Mouse (Mus musculus) hindbrain, embryonic 14.5 days (tissue): ENCODE measurements around the gene Hp. TPM values are rescaled to one million over a fixed set of nuclear protein-coding genes. Genes with fewer than 3 reads are reported as not detected.

Experiments
- ATAC-seq: fragments of 200-750 bp; cut with Nextera tagmentation; 2 replicates; pipeline ENCODE4 v1.8.0; 2017; ENCODE audit warnings: moderate number of reproducible peaks, mild to moderate bottlenecking, moderate TSS enrichment, moderate library complexity; ENCODE audit not compliant: low FRiP score
- DNase-seq: peaks from one replicate; pipeline ENCODE4 v3.0.0-alpha.2; 2015; ENCODE audit warnings: low spot score
- H3K27ac ChIP-seq: fragments of 300-500 bp; sonication (generic); 2 replicates; pipeline ENCODE4 v1.5.1; 2014; ENCODE audit warnings: mild to moderate bottlenecking, moderate library complexity
- H3K27me3 ChIP-seq: fragments of 300-500 bp; sonication (generic); 2 replicates; pipeline ENCODE4 v1.6.1; 2014; ENCODE audit warnings: mild to moderate bottlenecking, low read length, mixed read lengths; ENCODE audit not compliant: control insufficient read depth, insufficient read depth
- H3K36me3 ChIP-seq: fragments of 300-500 bp; sonication (generic); replicated peaks from 2 replicates; pipeline ENCODE4 v1.6.1; 2014; ENCODE audit not compliant: control insufficient read depth, insufficient read depth
- H3K4me1 ChIP-seq: fragments of 300-500 bp; sonication (generic); replicated peaks from 2 replicates; pipeline ENCODE4 v1.6.1; 2014; ENCODE audit warnings: antibody characterized with exemption, low read length, mixed read lengths; ENCODE audit not compliant: control insufficient read depth, insufficient read depth
- H3K4me2 ChIP-seq: fragments of 300-500 bp; sonication (generic); replicated peaks from 2 replicates; pipeline ENCODE4 v1.6.1; 2014; ENCODE audit warnings: mild to moderate bottlenecking, moderate library complexity
- H3K4me3 ChIP-seq: fragments of 300-500 bp; sonication (generic); replicated peaks from 2 replicates; pipeline ENCODE4 v1.5.1; 2014; ENCODE audit warnings: mild to moderate bottlenecking, low read length
- H3K9ac ChIP-seq: fragments of 300-500 bp; sonication (generic); 2 replicates; pipeline ENCODE4 v1.6.1; 2014
- H3K9me3 ChIP-seq: fragments of 300-500 bp; sonication (generic); 2 replicates; pipeline ENCODE4 v1.6.1; 2016; ENCODE audit warnings: low read length; ENCODE audit not compliant: control insufficient read depth
- WGBS: fragments of 180-500 bp; shearing (Covaris S2); extraction: QIAGEN DNeasy Blood & Tissue Kit; methylation state at CpG from one replicate; pipeline ENCODE4 v1.1.7; 2014; 5-methylcytosine and 5-hydroxymethylcytosine counted together
- polyA plus RNA-seq: library from polyadenylated mRNA; unstranded; fragments of >200 nt; fragmentation: Nextera tagmentation; extraction: Ambion mirVana; gene quantifications from 2 replicates; pipeline ENCODE4 v1.2.1, GENCODE M21; 2014

Hp gene
- polyA plus RNA-seq: 0.40 and 0.43 TPM in 2 replicates

DNA sequence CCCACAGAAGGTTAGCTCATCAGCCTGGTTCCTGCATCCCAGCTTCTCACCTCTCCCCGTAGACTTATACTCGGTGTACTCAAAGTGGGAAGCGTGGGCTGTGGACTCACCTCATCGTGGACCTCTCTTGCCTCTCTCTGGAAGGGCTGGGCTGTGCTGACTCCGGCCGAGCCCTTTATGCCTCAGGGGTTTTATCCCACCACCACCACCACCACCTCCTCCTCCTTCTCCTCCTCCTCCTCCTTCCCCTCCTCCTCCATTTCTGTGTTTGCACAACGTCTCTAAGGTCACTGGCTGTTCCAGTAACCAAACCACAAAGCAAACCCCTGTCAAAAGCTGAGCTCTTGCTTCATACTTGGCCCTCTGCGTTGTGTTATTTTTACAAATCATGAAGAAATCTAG, at the start of gene Hp:
TSS of gene Hp (minus strand) at position 273 of the 402 bp plus-strand sequence.
- Histone ChIP-seq H3K4me2 (no peak within 1 kb of the TSS), H3K9ac (no peak within 1 kb of the TSS), H3K9me3 (no peaks in the 10 kb centered on the region), H3K36me3 (no peaks in the 10 kb centered on the region), H3K4me3 (no peak within 1 kb of the TSS), H3K4me1 (no peaks in the 10 kb centered on the region), H3K27me3 (no peaks in the 10 kb centered on the region), H3K27ac (no peak within 1 kb of the TSS)
- 75% methylated on average over 8 of the region's 8 CpGs for WGBS
- no peak for ATAC-seq
- DNase-seq: no peak

DNA sequence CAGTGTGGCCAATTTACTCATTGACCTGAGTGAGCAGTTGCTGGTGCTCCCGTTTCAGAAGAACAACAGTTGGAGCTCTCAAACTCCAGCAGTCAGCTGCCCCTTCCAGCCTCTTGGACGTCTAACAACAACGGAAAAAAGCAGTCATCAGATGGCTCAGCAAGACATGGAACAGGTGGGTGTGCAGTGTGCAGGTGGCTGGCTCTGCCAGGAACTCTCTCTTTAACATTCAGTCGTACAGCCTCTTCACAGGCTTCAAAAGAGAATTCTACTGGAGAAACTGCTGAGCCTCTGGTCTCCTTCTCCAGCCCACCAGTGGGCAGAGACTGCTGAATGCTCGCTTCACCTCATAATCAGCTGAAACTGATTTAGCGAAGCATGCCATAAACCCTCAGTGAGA, 49.7 kb upstream of the Hp start:
- 81% methylated on average over 6 of the region's 6 CpGs for WGBS
- no peak overlapping the region for H3K4me3 ChIP-seq
- DNase-seq: no peak
- no peaks in the 10 kb centered on the region; the same call in 1 of the 2 replicates for H3K9me3 ChIP-seq
- H3K27me3 ChIP-seq: no peaks in the 10 kb centered on the region
- no peak overlapping the region for H3K9ac ChIP-seq
- H3K4me2 ChIP-seq: no peak overlapping the region
- no peaks in the 10 kb centered on the region for H3K36me3 ChIP-seq
- H3K4me1 ChIP-seq: no peaks in the 10 kb centered on the region
- no peak overlapping the region for H3K27ac ChIP-seq
- no peak for ATAC-seq

DNA sequence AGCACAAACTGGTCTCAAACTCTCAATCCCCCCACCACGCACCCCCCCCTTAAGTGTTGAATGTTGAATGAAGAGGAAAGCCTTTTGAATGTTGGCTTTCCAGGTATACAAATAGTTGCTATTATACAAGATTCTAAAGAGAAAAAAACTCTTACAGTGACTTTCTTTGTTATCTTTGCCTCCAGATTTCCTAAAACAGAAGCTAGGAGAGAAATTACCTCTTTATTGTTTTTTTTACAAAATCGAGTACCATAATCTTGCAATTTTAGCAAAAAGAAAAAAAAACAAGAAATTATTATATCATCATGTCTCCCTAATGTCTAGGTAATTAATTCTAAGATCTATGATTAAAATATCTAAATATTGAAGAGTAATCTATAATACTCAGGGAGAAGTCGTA, 36.6 kb upstream of the Hp start:
- Histone ChIP-seq H3K27me3 (no peaks in the 10 kb centered on the region), H3K36me3 (no peaks in the 10 kb centered on the region), H3K27ac (no peak overlapping the region), H3K9me3 (0 out of 2 replicates have a peak, but pooled peaks cover 3% of the 10 kb centered on the region), H3K4me3 (no peak overlapping the region), H3K4me2 (no peak overlapping the region), H3K4me1 (no peaks in the 10 kb centered on the region), H3K9ac (no peak overlapping the region)
- no peak for DNase-seq
- 87% methylated on average over 3 of the region's 3 CpGs for WGBS
- ATAC-seq: no peak

DNA sequence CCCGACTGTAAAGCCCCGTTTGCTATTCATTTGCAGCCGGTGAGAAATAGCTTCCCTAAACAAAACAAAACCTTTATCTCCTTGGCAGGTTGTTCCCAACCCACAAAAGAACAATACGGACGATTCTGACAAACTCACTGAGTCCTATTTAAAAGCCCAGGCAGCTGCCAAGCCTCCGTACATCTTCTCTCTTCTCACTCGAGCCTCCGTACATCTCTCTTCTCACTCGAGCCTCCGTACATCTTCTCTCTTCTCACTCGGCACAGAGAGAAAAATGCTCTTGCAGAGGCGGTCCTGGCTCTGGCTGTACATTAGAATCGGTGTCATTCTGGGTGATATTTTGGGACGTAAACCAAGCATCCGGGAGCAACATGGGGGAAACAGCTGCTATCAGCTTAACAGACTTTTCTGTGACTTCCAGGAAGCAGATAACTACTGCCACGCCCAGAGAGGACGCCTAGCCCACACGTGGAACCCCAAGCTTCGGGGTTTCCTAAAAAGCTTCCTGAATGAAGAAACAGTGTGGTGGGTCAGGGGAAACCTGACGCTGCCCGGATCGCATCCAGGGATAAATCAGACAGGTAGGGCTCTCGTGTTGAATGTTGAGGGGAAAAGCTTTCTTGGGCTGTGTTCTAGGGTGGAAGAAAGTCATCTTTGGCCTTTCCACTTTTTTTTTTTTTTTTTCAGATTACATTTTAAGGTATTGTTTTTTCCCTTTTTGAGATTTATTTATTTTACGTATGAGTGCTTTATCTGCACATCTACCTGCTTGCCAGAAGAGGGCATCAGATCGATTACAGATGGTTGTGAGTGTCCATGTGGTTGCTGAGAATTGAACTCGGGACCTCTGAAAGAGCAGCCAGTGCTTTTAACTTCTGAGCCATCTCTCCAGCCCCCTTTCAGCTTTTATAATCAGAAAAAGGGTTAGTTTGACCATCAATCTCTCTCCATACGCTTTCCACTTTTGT, 35.6 kb upstream of the Hp start, which contains the start of gene Pkd1l3:
TSS of gene Pkd1l3 (plus strand) at position 275 of the 968 bp plus-strand sequence.
- no peak within 1 kb of the TSS for H3K9ac ChIP-seq
- ATAC-seq: no peak

DNA sequence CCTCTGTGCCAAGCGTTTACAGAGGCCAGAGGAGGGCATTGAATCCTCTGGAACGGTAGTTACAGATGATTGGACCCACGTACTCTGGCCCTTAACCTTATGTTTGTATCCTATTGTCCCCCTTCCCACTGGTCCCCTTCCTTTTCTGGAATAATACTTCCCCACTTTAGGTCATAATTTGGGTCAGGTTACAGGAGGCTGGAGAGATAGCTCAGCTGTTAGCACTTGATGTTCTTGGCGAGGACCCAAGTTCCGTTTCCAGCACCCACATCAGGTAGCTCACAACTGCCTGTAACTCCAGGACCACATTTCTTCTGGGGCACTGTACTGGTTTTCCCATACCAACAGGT, 30.2 kb upstream of the Hp start:
- Histone ChIP-seq H3K9me3 (no peaks in the 10 kb centered on the region), H3K4me3 (peak overlapping the region; percentile 58), H3K27me3 (no peaks in the 10 kb centered on the region), H3K4me1 (peaks cover 10% of the 10 kb centered on the region), H3K36me3 (peaks cover 6% of the 10 kb centered on the region), H3K9ac (peak overlapping the region; percentile 87), H3K27ac (peak overlapping the region; percentile 98), H3K4me2 (peak overlapping the region; percentile 94)
- ATAC-seq (no peak), DNase-seq (no peak)
- 25% methylated on average over 5 of the region's 5 CpGs for WGBS

More for the DNA sequence above, 35.6 kb upstream of the Hp start, which contains the start of gene Pkd1l3:
- H3K9me3 ChIP-seq: 0 out of 2 replicates have a peak, but pooled peaks cover 2% of the 10 kb centered on the region
- H3K4me2 ChIP-seq: 0 out of 2 replicates have a peak within 1 kb of the TSS, but pooled peaks have one; percentile 10
- H3K27me3 ChIP-seq: no peaks in the 10 kb centered on the region
- WGBS: 60% methylated on average over 27 of the region's 27 CpGs
- H3K4me3 ChIP-seq: no peak within 1 kb of the TSS
- no peaks in the 10 kb centered on the region for H3K4me1 ChIP-seq
- no peak for DNase-seq
- H3K27ac ChIP-seq: no peak within 1 kb of the TSS
- H3K36me3 ChIP-seq: no peaks in the 10 kb centered on the region

DNA sequence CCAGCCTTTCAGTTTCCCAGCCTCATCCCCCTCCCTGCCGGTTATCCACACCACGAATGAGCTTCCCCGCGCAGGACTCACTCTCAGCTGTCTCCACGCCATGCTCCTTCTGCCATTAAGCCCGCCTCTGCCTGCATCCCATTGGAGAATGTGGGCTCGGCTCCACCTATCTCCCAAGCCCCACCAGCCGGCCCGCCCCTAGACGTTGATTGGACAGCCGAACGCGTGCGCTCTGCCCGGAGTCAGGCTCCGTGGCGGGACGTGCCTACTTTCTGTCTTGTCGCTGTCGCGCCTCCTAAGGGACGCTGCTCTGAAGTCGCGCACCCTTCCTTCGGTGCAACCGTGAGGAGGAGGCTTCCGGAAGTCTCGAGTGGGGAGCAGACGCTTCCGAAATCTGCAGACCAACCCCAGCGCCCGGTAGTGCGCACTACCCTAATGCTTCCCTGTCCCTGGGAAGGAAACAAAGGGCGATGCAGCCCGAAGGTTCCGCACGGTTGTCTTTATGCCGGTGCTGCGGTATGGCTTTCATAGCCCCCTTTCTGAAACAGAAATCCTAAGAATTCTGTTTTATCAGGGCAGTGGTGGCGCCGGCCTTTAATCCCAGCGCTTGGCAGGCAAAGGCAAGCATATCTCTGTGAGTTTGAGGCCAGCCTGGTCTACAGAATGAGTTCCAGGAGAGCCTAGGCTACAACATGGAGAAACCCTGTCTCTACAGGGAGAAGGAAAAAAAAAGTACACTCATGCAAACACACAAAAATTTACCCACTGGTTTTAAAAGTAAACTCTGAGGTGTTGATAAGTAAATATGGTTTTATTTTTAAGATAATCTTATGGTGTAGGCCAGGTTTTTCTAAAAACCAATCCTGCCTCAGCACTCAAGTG, 29.5 kb upstream of the Hp start, which contains the start of gene Dhodh:
TSS of gene Dhodh (minus strand) at position 403 of the 882 bp plus-strand sequence.
- peaks cover 10% of the 10 kb centered on the region for H3K4me1 ChIP-seq
- peak; percentile 99 for ATAC-seq
- H3K4me2 ChIP-seq: peak within 1 kb of the TSS; percentile 94
- no peaks in the 10 kb centered on the region for H3K9me3 ChIP-seq
- H3K27ac ChIP-seq: peak within 1 kb of the TSS; percentile 98
- no peaks in the 10 kb centered on the region for H3K27me3 ChIP-seq
- WGBS: under 1% methylated on average over 42 of the region's 42 CpGs
- peaks cover 12% of the 10 kb centered on the region for H3K36me3 ChIP-seq
- peak; percentile 92 for DNase-seq
- H3K4me3 ChIP-seq: peak within 1 kb of the TSS; percentile 58
- H3K9ac ChIP-seq: peak within 1 kb of the TSS; percentile 87

DNA sequence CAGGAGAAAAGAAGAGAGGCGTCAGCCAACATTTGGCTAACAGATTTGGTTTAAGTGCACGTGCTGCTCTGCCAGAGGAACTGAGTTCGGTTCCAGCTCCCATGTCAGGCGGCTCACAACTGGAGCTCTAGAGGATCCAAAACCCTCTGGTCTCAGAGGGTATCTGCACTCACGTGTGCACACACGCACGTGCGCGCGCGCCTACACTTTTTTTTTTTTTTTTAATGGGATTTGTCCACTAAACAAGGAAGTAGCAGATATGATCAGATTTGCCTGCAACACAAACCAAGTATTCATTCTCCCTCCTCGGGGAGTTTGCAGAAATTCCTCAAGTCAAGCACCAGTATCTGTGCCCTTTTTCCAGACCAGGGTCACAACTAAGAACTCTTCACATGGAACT, 28.7 kb upstream of the Hp start:
- Histone ChIP-seq H3K9ac (peak overlapping the region; percentile 87), H3K4me1 (peaks cover 10% of the 10 kb centered on the region), H3K27me3 (no peaks in the 10 kb centered on the region), H3K9me3 (no peaks in the 10 kb centered on the region), H3K36me3 (peaks cover 20% of the 10 kb centered on the region), H3K4me2 (peak overlapping the region; percentile 94), H3K4me3 (peak overlapping the region; percentile 58), H3K27ac (peak overlapping the region; percentile 98; the same call in 1 of the 2 replicates)
- WGBS: 12% methylated on average over 12 of the region's 12 CpGs
- no peak for DNase-seq
- ATAC-seq: no peak

DNA sequence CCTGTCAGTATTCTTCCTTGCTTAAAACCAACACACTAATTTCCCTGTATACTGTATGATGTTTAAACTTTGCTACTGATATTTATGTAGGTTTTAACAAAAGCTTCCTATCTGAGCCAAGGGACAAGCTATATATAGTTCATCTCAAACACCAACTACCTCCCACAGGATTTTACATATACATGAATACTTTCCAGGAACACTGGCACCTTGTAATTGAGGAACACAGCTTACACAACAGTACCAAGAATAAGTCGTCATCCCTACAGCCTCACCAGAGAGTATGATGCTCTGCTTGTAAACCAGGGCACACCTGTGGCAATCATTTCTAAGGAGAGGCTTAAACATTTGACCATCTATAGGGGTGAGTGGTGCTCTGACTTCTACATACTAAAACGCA, 27.8 kb upstream of the Hp start:
- Histone ChIP-seq H3K36me3 (peaks cover 24% of the 10 kb centered on the region), H3K27ac (no peak overlapping the region), H3K9me3 (no peaks in the 10 kb centered on the region), H3K27me3 (no peaks in the 10 kb centered on the region), H3K4me2 (no peak overlapping the region), H3K9ac (no peak overlapping the region), H3K4me1 (peaks cover 10% of the 10 kb centered on the region), H3K4me3 (no peak overlapping the region)
- WGBS: 88% methylated on average over 2 of the region's 2 CpGs
- ATAC-seq (no peak), DNase-seq (no peak)

DNA sequence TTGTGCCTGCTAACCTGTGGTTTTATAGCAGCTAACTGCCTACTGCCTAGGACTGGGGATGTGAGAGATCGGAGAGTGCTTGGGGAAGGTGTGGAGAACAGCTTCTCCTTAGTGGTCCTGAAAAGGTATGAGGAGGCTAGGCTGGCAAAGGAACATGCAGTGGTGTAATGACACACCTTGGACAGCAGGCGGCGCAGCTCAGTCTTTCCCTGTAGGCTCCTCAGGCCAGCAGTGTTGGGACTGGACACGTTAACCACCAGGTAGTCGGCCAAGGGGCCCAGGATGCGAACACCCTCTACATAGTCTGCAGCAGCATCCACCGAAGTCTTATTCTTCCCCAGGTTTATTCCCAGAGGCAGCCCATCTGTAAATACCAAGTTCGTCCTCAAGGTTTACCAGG, 16.9 kb upstream of the Hp start:
- peak; percentile 49 for DNase-seq
- ATAC-seq: no peak
- 51% methylated on average over 8 of the region's 8 CpGs for WGBS

More for the DNA sequence above, 16.9 kb upstream of the Hp start:
- H3K4me2 ChIP-seq: no peak overlapping the region
- peaks cover 30% of the 10 kb centered on the region for H3K36me3 ChIP-seq
- no peak overlapping the region for H3K27ac ChIP-seq
- H3K9ac ChIP-seq: no peak overlapping the region
- H3K4me1 ChIP-seq: no peaks in the 10 kb centered on the region
- no peaks in the 10 kb centered on the region for H3K9me3 ChIP-seq
- H3K4me3 ChIP-seq: no peak overlapping the region
- H3K27me3 ChIP-seq: no peaks in the 10 kb centered on the region
